Mouse (Mus musculus) hindbrain, embryonic 13.5 days (tissue): ENCODE results near the gene Rgl3. TPM values are rescaled to one million over a fixed set of nuclear protein-coding genes. Genes with fewer than 3 reads are reported as not detected.

Source experiments
- ATAC-seq: fragments of 200-750 bp; cut with Nextera tagmentation; 2 replicates; pipeline ENCODE4 v1.8.0; 2017; ENCODE audit warnings: moderate TSS enrichment; ENCODE audit not compliant: low FRiP score
- H3K27ac ChIP-seq: fragments of 300-500 bp; sonication (generic); 2 replicates; pipeline ENCODE4 v1.5.1; 2015; ENCODE audit warnings: inconsistent platforms, mild to moderate bottlenecking, moderate library complexity
- H3K27me3 ChIP-seq: fragments of 300-500 bp; sonication (generic); 2 replicates; pipeline ENCODE4 v1.6.1; 2015; ENCODE audit warnings: mild to moderate bottlenecking, inconsistent platforms
- H3K36me3 ChIP-seq: fragments of 300-500 bp; sonication (generic); 2 replicates; pipeline ENCODE4 v1.6.1; 2015; ENCODE audit warnings: mild to moderate bottlenecking, inconsistent platforms
- H3K4me1 ChIP-seq: fragments of 300-500 bp; sonication (generic); replicated peaks from 2 replicates; pipeline ENCODE4 v1.6.1; 2015; ENCODE audit warnings: inconsistent platforms
- H3K4me2 ChIP-seq: fragments of 300-500 bp; sonication (generic); 2 replicates; pipeline ENCODE4 v1.6.1; 2015; ENCODE audit warnings: inconsistent platforms, mild to moderate bottlenecking, moderate library complexity
- H3K4me3 ChIP-seq: fragments of 300-500 bp; sonication (generic); 2 replicates; pipeline ENCODE4 v1.5.1; 2015; ENCODE audit warnings: mild to moderate bottlenecking, inconsistent platforms
- H3K9ac ChIP-seq: fragments of 300-500 bp; sonication (generic); 2 replicates; pipeline ENCODE4 v1.6.1; 2015; ENCODE audit warnings: mild to moderate bottlenecking, inconsistent platforms
- H3K9me3 ChIP-seq: fragments of 300-500 bp; sonication (generic); 2 replicates; pipeline ENCODE4 v1.6.1; 2016; ENCODE audit warnings: inconsistent platforms
- WGBS: fragments of 180-500 bp; shearing (Covaris S2); methylation state at CpG from one replicate; pipeline ENCODE4 v1.1.7; 2015; 5-methylcytosine and 5-hydroxymethylcytosine counted together
- polyA plus RNA-seq: library from polyadenylated mRNA; unstranded; fragments of >200 nt; fragmentation: Nextera tagmentation; extraction: Ambion mirVana; gene quantifications from 2 replicates; pipeline ENCODE4 v1.2.1, GENCODE M21; 2015

The Rgl3 gene
- polyA plus RNA-seq, 1 experiment from 2014 or later: 1.1 TPM

DNA sequence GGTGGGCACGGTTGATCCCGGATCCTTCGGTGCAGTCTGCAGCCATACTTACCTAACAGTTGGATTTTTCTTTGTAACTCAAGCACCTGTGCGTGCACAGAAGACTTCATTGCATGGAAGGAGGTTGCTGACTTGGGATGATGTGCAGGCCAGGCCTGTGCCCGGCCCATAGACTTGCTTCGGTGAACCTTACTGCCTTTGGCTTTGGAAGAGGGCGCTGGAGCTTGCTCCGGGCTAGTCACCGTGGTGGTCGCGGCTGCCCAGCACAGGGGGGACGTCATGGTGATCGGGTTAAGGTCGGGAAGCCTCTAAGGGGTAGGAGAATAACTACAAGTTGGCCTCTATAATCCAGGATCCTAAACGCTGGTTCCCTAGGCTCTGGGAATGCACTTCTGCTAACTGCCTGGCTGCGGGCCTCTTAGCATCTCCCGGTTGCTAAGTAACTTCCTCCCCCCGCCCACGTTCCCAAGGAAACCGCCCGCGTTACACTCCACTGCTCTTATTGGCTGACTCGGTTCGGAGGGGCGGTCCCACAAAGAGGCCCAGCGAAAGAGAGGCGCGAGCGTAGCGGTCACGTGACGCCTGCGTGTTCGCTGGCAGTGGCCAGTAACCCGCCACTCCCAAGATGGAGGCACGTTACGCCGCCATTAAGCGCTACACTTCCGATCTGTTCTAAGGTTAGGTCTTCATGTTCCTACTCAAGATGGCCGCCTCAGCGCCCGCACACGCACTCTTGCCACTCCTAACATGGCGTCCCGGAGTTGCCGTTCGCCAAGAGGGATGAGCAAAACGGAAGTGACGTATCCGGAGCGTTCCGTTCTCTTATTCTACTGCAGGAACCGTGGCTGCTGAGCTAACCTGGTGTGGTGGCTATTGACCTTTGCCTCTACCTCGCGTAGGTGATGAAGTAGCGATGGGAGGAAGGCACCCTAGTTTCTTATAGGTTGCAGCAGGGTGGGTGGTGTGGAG is 13.2 kb upstream of the Rgl3 start, which contains the start of the genes Ccdc151 and Prkcsh:
TSS of gene Ccdc151 (minus strand) at position 441 of the 969 bp plus-strand sequence.
TSS of gene Prkcsh (plus strand) at position 613 of the 969 bp plus-strand sequence.
- Histone ChIP-seq H3K36me3 (peaks cover 36% of the 10 kb centered on the region), H3K27me3 (no peaks in the 10 kb centered on the region), H3K4me3 (peak within 1 kb of the TSS; percentile 68), H3K4me2 (peak within 1 kb of the TSS; percentile 93), H3K27ac (peak within 1 kb of the TSS; percentile 89), H3K9me3 (no peaks in the 10 kb centered on the region), H3K4me1 (peaks cover 46% of the 10 kb centered on the region), H3K9ac (peak within 1 kb of the TSS; percentile 84)
- ATAC-seq: peak; percentile 99
- 5% methylated on average over 57 of the region's 57 CpGs for WGBS

DNA sequence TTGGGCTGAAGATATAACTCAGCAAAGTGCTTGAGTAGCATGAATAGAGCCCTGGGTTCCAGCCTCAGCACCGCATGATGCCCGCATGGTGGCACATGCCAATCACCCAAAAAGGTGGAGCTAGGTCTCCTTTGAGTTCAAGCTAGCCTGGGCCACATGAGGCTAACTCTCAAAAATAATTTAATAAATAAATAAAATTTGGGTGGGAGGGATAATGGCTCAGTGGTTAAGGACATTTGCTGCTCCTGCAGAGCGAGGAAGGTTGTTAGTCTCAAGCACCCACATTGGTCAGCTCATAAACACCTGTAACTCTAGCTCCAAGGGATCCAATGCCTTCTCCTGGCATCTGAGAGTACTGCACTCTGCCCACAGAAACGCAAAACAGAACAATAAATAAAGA is 12.4 kb upstream of the Rgl3 start:
- no peaks in the 10 kb centered on the region for H3K27me3 ChIP-seq
- peaks cover 41% of the 10 kb centered on the region for H3K4me1 ChIP-seq
- H3K4me2 ChIP-seq: peak overlapping the region; percentile 60
- no peak for ATAC-seq
- WGBS: 86% methylated on average over 4 of the region's 4 CpGs
- H3K4me3 ChIP-seq: peak overlapping the region; percentile 41
- no peak overlapping the region for H3K27ac ChIP-seq
- no peaks in the 10 kb centered on the region for H3K9me3 ChIP-seq
- no peak overlapping the region for H3K9ac ChIP-seq
- peaks cover 28% of the 10 kb centered on the region for H3K36me3 ChIP-seq

DNA sequence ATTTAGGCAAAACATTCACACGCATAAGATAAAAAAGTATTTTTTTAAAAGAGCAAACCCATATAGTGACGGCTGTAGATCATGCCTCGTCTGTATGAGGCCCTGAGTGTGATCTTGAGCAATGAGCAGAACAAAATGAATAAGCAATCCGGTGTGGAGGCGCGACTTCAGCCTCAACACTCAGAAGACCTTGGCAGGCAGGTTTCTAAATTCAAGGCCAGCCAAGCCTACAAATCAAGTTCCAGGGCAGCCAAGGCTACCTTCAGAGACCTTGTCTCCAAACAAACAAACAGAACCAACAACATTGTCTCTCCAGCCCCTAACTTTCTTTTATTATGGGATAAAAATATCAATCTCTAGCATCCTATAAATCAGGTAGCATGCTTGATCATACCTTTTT is 11.1 kb upstream of the Rgl3 start:
- H3K36me3 ChIP-seq: peaks cover 14% of the 10 kb centered on the region
- H3K27ac ChIP-seq: no peak overlapping the region
- WGBS: 95% methylated on average over 6 of the region's 6 CpGs
- H3K9ac ChIP-seq: no peak overlapping the region
- no peak overlapping the region for H3K4me2 ChIP-seq
- no peak for ATAC-seq
- H3K9me3 ChIP-seq: no peaks in the 10 kb centered on the region
- no peak overlapping the region for H3K4me3 ChIP-seq
- H3K4me1 ChIP-seq: peaks cover 28% of the 10 kb centered on the region
- no peaks in the 10 kb centered on the region for H3K27me3 ChIP-seq

DNA sequence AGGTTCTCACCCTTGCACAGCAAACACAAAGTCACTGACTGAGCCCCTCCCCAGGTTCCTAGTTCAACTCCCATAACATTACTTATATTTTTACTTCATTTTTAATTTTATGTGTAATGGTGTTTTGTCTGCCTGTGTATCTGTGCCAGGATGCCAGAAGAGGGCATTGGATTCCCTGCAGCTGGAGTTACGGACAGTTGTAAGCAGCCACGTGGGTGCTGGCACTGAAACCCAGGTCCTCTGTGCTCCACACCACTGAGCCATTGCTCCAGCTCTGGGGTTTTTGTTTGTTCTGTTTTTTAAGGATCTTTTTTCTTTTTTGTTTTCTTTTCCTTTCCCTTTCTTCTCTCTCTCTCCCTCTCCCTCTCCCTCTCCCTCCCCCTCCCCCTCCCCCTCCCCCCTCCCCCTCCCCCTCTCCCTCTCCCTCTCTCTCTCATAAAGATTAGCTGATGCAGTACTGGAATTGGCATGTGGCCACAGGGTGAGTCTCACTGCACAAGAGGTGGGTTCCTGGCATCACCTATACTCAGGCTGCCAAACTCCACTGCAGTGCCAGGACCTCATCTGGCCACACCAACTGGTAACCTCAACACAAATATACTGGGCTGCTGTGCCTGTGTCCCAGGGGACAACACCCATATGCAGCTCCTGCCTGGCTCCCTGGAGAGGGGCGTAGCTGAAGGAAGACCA is 7.1 kb upstream of the Rgl3 start:
- Histone ChIP-seq H3K27me3 (peaks cover 23% of the 10 kb centered on the region), H3K9ac (no peak overlapping the region), H3K4me3 (no peak overlapping the region), H3K9me3 (no peaks in the 10 kb centered on the region), H3K4me2 (no peak overlapping the region), H3K27ac (no peak overlapping the region), H3K36me3 (no peaks in the 10 kb centered on the region), H3K4me1 (no peaks in the 10 kb centered on the region)
- 91% methylated on average over 3 of the region's 3 CpGs for WGBS
- no peak for ATAC-seq

DNA sequence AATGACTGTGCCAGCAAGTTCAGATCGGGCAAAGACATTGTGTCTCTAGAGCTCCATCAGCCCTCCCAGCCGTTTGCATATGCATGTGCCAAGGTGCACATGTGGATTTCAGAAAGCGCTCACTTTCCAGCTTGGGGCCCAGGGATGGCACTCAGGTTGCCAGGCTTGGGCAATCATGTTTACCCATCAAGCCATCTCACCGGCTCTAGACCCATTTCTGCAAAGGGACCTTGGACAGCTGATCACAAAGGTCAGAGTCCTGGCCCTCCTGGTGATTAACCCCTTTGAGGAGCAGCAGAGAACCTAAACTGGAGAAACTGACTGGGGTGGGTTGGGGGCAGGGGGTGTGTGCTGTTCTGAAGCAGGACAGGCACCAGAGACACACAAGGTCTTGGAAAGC is 3.0 kb upstream of the Rgl3 start:
- Histone ChIP-seq H3K9me3 (no peaks in the 10 kb centered on the region), H3K4me3 (no peak overlapping the region), H3K4me2 (no peak overlapping the region), H3K27ac (no peak overlapping the region), H3K9ac (no peak overlapping the region), H3K27me3 (peaks cover 64% of the 10 kb centered on the region), H3K4me1 (peaks cover 26% of the 10 kb centered on the region), H3K36me3 (no peaks in the 10 kb centered on the region)
- 77% methylated on average over 4 of the region's 4 CpGs for WGBS
- ATAC-seq: no peak

DNA sequence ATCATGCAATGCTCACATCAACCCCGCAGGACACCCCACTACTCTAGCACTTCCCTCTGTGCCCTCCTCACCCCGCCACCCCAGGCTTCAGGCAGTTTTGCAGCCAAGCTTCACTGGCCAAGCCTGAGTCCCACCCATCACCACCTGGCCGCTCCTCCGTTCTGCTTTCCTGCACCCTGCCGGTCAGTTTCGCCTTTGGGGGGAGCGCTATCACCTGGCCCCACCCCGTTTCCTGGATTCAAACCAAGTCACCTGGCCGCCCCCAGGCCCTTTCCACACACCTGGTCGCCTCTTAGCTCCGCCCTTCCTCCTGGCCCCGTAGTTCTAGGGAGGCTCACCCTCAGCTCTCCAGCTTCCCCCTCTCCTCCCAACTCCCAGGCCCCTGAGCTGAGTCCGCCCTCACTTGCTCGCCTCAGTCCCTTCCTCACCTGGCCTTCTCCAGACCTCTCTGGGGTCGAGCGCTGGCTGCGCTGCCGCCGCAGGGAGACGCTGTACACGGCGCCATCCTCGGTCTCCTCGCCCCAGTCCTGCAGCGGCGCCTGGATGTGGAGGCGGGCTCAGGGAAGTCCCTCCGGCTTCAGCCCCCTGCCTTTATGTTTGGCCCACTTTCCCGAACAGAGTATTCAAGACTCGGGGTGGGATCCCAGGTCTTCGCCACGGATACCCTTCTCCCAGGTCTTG is 685 bp downstream of the Rgl3 start:
- ATAC-seq: no peak
- WGBS: under 1% methylated on average over 32 of the region's 32 CpGs
- no peaks in the 10 kb centered on the region for H3K9me3 ChIP-seq
- H3K36me3 ChIP-seq: no peaks in the 10 kb centered on the region
- H3K9ac ChIP-seq: peak overlapping the region; percentile 64
- H3K27me3 ChIP-seq: peaks cover 89% of the 10 kb centered on the region
- H3K27ac ChIP-seq: no peak overlapping the region
- H3K4me1 ChIP-seq: peaks cover 26% of the 10 kb centered on the region
- H3K4me2 ChIP-seq: peak overlapping the region; percentile 57
- peak overlapping the region; percentile 36 for H3K4me3 ChIP-seq

DNA sequence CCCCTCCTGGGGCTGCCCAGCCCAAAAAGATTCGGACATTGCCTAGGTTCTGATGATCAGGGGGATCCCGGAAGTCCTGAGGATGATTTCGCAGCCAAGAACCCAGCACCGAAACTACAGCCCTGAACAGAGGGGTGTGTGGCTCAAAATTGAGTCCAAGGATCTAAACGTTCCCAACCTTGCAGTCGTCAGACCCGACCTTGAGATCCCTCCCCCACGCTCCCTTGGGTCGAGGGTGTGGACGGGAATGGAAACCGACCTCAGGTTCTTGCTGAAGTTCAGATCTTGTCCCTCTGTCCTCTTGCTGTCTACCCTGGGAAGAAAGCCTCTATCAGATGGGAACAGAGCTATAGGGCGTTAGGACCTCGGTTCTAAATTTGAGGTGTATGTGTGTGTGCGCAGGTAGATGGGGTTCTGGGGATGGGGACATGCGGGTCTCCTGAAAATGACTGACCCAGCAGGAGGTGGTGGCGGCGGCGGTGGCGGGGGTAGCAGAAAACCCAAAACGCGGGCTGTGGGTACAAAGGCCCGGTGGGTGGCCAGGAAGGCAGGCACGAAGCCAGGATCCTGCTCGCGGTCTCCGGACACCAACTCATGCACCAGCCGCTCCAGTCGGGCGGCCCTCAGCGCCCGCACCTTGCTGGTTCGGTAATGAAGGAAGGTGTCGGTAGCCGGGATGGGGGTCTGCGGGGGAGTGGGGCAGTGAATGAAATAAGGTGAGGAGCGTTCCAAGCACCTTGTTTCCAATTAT is 1.5 kb downstream of the Rgl3 start:
- no peak for ATAC-seq
- peak overlapping the region; percentile 36; the same call in 1 of the 2 replicates for H3K4me3 ChIP-seq
- peaks cover 26% of the 10 kb centered on the region for H3K4me1 ChIP-seq
- peaks cover 84% of the 10 kb centered on the region for H3K27me3 ChIP-seq
- H3K36me3 ChIP-seq: no peaks in the 10 kb centered on the region
- WGBS: 9% methylated on average over 36 of the region's 36 CpGs
- H3K9ac ChIP-seq: no peak overlapping the region
- no peak overlapping the region for H3K27ac ChIP-seq
- no peaks in the 10 kb centered on the region for H3K9me3 ChIP-seq
- H3K4me2 ChIP-seq: peak overlapping the region; percentile 57

DNA sequence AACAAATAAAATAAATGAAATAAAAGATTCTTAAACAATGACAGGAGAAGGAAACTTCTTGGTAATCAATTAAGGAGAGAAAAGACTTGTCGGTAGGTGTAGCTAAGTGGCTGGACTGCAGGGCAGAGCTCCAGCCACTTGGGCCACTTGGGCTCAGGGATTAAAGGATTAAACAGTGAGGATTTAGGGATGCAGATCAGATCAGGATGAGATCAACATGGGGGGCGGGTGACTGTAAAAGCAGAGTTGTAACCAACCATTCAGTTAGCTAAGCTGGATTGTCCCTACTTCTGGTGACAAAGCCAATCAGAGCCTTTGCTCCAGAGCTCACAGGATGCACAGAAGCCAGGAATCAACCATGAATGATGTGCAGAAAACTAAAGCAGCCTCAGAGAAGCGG is 5.3 kb downstream of the Rgl3 start:
- Histone ChIP-seq H3K9me3 (no peaks in the 10 kb centered on the region), H3K4me3 (no peak overlapping the region), H3K4me2 (no peak overlapping the region), H3K27ac (no peak overlapping the region), H3K36me3 (no peaks in the 10 kb centered on the region), H3K9ac (no peak overlapping the region), H3K27me3 (peaks cover 47% of the 10 kb centered on the region), H3K4me1 (peaks cover 11% of the 10 kb centered on the region)
- ATAC-seq: no peak
- 28% methylated on average over 3 of the region's 3 CpGs for WGBS

DNA sequence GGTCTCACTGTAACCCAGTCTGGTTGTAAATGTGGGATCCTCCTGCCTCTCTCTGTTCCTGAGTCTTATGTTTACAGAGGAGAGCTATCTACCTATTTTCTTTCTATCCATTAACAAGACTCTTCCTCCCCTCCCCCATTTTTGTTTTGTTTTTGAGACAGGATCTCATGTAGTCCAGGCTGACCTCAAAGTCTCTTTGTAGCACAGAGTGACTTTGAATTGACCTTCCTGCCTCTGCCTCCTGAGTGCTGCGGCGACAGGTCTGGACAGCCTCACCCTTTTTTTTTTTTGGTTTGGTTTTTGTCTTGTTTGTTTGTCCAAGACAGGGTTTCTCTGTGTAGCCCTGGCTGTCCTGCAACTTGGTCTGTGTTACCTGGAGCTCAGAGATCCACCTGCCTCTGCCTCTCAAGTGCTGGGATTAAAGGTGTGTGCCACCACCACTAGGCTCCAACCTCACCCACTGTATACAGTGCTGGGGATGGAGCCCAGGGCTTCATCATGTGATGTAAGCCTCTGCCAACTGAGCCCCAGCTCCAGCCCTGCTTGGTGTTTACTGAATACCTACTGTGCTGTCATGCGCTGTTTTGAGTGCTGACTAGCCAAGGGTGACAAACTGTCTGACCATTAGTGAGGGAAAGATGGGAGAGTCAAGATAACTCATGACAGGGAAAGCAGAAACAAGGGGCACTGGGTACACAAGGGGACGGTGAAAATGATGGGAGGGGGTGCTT is 10.7 kb downstream of the Rgl3 start:
- no peak for ATAC-seq
- 83% methylated on average over 4 of the region's 4 CpGs for WGBS

GRCm38 (mm10) chr9:21977972-21978371 is 11.3 kb downstream of the Rgl3 start:
- no peaks in the 10 kb centered on the region for H3K36me3 ChIP-seq
- no peak for ATAC-seq
- no peak overlapping the region for H3K9ac ChIP-seq
- H3K27me3 ChIP-seq: no peaks in the 10 kb centered on the region
- H3K27ac ChIP-seq: no peak overlapping the region
- 23% methylated on average over 2 of the region's 2 CpGs for WGBS
- no peak overlapping the region for H3K4me2 ChIP-seq
- no peak overlapping the region for H3K4me3 ChIP-seq
- no peaks in the 10 kb centered on the region for H3K4me1 ChIP-seq
- no peaks in the 10 kb centered on the region for H3K9me3 ChIP-seq

More for the DNA sequence above, 10.7 kb downstream of the Rgl3 start:
- Histone ChIP-seq H3K27me3 (0 out of 2 replicates have a peak, but pooled peaks cover 1% of the 10 kb centered on the region), H3K9ac (no peak overlapping the region), H3K4me3 (no peak overlapping the region), H3K4me2 (no peak overlapping the region), H3K27ac (no peak overlapping the region), H3K4me1 (no peaks in the 10 kb centered on the region), H3K9me3 (no peaks in the 10 kb centered on the region), H3K36me3 (no peaks in the 10 kb centered on the region)

- no peaks in the 10 kb centered on the region for H3K4me1 ChIP-seq
- WGBS: 85% methylated on average over 5 of the region's 5 CpGs
- H3K4me2 ChIP-seq: no peak overlapping the region
- no peaks in the 10 kb centered on the region for H3K36me3 ChIP-seq
- H3K27ac ChIP-seq: no peak overlapping the region
- no peak overlapping the region for H3K9ac ChIP-seq
- H3K9me3 ChIP-seq: no peaks in the 10 kb centered on the region
- no peak for ATAC-seq
- no peaks in the 10 kb centered on the region for H3K27me3 ChIP-seq
- no peak overlapping the region for H3K4me3 ChIP-seq
Measured at GRCm38 (mm10) chr9:21977331-21977730, 11.9 kb downstream of the Rgl3 start.
